Mouse (Mus musculus) G1E-ER4 (cell line): ENCODE measurements around the gene Nudt9. TPM values are rescaled to one million over a fixed set of nuclear protein-coding genes. Genes with fewer than 3 reads are reported as not detected.

ENCODE experiments used
- GATA1 ChIP-seq: IDR thresholded peaks from one replicate; pipeline ENCODE4 v1.8.0; 2012; ENCODE audit warnings: low read length, inconsistent platforms
- polyA plus RNA-seq: library from polyadenylated mRNA; stranded (reverse); fragments of >175 nt; gene quantifications from 2 replicates; pipeline ENCODE4 v1.2.3, GENCODE M21; 2012

Gene Nudt9
- polyA plus RNA-seq, 1 experiment = 216 TPM

- TF ChIP-seq GATA1 = no peak
Measured at GRCm38 (mm10) chr5:104024762-104025161, 21.3 kb upstream of the Nudt9 start.

- TF ChIP-seq GATA1 = no peak
Measured at GRCm38 (mm10) chr5:104025245-104025854, 20.8 kb upstream of the Nudt9 start.

- TF ChIP-seq GATA1 = no peak
Measured at GRCm38 (mm10) chr5:104032434-104033097, 13.5 kb upstream of the Nudt9 start.

- TF ChIP-seq GATA1 = no peak
Measured at GRCm38 (mm10) chr5:104035066-104035465, 11.0 kb upstream of the Nudt9 start.

GRCm38 (mm10) chr5:104035824-104036223, 10.3 kb upstream of the Nudt9 start:
- TF ChIP-seq GATA1 = no peak

GRCm38 (mm10) chr5:104036686-104037085, 9.4 kb upstream of the Nudt9 start:
- TF ChIP-seq GATA1 = no peak

GRCm38 (mm10) chr5:104039154-104039932, 6.8 kb upstream of the Nudt9 start:
- no peak for TF ChIP-seq GATA1

GRCm38 (mm10) chr5:104042906-104043305, 3.2 kb upstream of the Nudt9 start:
- no peak for TF ChIP-seq GATA1

- no peak for TF ChIP-seq GATA1
Measured at GRCm38 (mm10) chr5:104043704-104044103, 2.4 kb upstream of the Nudt9 start.

- no peak for TF ChIP-seq GATA1
Measured at GRCm38 (mm10) chr5:104047200-104048105, 1.3 kb downstream of the Nudt9 start.

GRCm38 (mm10) chr5:104048139-104048538, 2.0 kb downstream of the Nudt9 start:
- no peak for TF ChIP-seq GATA1

- TF ChIP-seq GATA1 = no peak
Measured at GRCm38 (mm10) chr5:104052956-104053355, 6.8 kb downstream of the Nudt9 start.

- TF ChIP-seq GATA1 = no peak
Measured at GRCm38 (mm10) chr5:104054938-104055337, 8.8 kb downstream of the Nudt9 start.

GRCm38 (mm10) chr5:104055816-104056215, 9.7 kb downstream of the Nudt9 start:
- TF ChIP-seq GATA1 = no peak

- TF ChIP-seq GATA1 = no peak
Measured at GRCm38 (mm10) chr5:104056295-104056694, 10.2 kb downstream of the Nudt9 start.
